Mouse (Mus musculus): ENCODE measurements around the gene Gpr157.
A peak's percentile ranks its signal among the peaks of the same experiment; 100 is the strongest.

The Gpr157 gene

DNA sequence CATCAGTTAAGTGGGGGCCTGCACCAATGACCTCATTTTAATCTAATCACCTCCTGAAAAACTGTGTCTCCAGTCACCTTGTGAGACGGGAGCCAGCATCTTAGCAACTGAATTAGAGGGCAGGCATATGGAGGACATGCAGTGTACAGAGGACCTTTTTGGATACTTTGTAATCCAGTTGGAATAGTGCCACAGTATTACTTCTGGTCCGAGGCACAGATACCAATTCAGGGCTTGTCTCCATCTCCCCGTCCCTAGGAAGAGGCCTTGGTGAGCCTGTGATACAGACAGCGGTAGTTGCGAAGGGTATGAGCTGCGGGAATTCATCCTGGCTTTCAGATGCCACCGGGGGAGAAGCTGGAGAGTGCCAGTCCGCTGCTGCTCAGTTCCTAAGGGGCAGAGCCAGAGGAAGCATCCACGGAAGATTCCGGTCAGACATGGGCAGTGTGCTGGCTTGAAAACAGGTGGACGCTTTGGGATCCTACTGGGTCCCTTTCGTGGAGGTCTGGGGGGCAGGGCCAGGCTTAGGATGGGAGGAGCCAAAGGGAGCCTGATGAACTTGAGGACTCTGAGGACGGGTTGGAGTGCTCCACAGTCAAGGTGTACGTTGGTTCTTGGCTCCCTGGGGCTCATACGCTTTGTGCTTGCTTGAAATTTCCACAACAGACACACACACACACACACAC is 14.6 kb upstream of the Gpr157 start:
- no peak for DNase-seq (ENCODE audit: low read depth, low spot score)

DNA sequence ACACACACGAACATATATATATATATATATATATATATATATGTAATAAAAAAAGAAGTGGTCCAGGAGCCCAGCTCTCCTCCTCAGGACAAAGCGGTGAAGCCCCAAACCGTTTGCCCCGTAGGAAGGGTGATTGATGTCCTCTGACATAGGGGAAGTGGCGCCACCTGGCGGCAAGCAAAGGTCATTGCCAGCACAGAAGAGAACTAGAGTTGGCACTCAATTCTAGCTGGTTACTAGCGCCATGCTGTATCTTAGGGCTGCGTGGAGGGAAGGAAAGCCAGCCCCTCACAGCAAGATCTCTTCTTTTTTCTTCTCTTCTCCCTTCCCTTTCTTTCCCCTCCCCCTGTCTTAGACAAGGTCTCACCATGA is 14.1 kb upstream of the Gpr157 start:
- DNase-seq (ENCODE audit: low read depth, low spot score), result peak; percentile 55

- no peak for DNase-seq (ENCODE audit: low read depth, low spot score)
Observed at GRCm38 (mm10) chr4:150075350-150075749, 11.8 kb upstream of the Gpr157 start.

- DNase-seq (ENCODE audit: low read depth, low spot score), result no peak
Observed at GRCm38 (mm10) chr4:150076147-150076546, 11.0 kb upstream of the Gpr157 start.

DNA sequence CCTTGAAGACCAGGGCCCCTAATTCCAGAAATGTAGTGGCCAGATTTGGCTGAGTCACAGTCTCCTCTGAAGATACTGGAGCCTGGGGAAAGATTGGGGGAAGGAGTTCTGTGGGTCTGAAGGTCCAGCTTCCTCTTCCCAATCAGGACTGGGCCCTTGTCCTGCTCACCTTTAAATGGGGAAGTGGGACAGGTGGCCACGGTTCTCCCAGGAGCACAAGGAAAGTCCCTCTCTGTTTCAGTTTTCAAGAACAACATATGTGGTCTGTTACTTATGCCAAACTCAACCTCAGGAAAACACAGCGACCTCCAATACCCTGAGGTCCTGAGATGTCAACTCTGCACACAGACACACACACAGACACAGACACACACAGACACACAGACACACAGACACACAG is 8.5 kb upstream of the Gpr157 start:
- no peak for DNase-seq (ENCODE audit: low read depth, low spot score)

DNA sequence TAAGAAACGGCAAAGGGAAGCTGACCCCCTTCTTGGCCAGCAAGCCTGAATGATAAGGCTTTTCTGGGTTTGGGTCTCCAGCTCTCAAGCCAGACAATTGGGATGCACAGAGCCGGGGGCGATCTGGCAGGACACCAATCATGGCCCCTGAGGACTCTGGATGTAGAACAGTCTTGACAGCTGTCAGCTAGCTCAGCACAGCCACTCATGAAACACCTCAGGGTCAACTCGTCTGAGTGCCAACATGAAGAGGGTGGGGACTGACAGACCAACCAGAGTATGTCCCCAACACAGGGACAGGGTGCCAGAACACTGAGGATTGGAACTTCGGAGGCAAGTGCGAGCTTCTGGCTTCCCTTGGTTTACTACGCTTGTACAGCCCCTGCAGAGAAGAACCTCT is 7.9 kb upstream of the Gpr157 start:
- no peak for DNase-seq (ENCODE audit: low read depth, low spot score)

DNA sequence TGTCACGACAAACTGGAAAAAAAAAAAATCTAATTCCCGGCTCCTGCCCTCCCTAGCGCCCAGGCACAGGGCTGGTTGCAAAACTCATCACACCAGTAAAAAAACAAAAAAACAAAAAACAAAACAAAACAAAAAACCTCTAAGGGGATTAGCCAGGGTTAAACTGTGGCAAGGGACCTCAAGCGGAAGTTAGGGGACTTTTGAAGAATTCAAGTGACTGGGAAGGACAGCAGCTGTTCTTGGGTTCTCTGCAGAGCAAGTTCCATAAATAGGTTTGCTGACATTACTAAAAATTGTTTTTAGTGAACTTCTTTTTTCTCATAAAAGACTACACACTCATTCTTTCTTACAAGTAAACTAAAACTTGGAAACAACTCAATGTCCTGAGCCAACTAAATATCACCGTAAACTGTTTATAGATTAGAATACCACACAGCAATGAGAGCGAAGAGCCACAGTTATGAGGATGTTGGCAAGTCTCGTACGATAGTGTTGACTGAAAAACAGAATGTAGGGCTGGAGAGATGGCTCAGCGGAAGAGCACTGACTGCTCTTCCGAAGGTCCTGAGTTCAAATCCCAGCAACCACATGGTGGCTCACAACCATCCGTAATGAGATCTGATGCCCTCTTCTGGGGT is 6.7 kb upstream of the Gpr157 start:
- DNase-seq (ENCODE audit: low read depth, low spot score), result no peak

GRCm38 (mm10) chr4:150085366-150085765 is 1.8 kb upstream of the Gpr157 start:
- DNase-seq (ENCODE audit: low read depth, low spot score), result no peak

DNA sequence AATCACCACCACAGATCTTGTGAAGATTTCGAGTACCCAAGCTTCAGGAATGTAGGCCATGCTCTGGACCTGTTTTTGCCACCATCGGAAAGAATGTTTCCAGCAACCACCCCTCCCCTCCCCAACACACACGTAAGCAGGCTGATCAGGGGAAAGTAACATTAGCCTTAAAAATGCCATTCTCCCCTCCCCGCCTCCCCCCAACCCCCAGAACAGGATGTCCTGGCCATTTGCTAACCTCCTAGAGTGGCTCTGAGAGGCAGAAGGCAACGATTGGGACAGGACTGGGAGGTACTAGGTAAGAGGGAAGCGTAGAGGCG is 364 bp upstream of the Gpr157 start:
- DNase-seq (ENCODE audit: low read depth, low spot score), result no peak

DNA sequence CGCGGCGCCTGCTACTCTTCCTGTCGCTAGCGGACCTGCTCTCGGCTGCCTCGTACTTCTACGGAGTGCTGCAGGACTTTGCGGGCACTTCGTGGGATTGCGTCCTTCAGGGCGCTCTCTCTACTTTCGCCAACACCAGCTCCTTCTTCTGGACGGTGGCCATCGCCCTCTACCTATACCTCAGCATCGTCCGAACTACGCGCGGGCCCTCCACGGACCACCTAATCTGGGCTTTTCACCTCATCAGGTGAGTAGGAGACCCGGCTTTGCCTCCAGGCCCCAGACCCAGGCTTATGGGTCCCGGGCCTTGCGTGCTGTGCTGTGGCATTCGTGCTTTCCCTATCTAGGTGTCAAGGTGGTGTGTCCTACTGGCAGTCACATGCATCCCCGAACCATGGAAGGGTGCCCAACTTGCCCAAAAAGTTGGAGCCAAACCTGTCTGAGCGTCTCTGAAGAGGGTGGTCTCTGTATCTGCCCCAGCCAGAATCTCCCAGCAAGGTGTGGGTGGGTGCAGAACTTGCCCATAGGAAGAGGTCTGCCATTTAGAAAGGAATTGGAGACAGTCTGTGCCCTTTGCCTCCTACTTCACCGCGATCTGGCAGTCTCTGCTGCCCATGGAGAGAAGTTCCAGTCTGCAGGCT is 845 bp downstream of the Gpr157 start:
- DNase-seq (ENCODE audit: low read depth, low spot score), result no peak

GRCm38 (mm10) chr4:150089121-150089520 is 2.0 kb downstream of the Gpr157 start:
- DNase-seq (ENCODE audit: low read depth, low spot score), result no peak

- DNase-seq (ENCODE audit: low read depth, low spot score), result no peak
Observed at GRCm38 (mm10) chr4:150091887-150092582, 4.9 kb downstream of the Gpr157 start.

DNA sequence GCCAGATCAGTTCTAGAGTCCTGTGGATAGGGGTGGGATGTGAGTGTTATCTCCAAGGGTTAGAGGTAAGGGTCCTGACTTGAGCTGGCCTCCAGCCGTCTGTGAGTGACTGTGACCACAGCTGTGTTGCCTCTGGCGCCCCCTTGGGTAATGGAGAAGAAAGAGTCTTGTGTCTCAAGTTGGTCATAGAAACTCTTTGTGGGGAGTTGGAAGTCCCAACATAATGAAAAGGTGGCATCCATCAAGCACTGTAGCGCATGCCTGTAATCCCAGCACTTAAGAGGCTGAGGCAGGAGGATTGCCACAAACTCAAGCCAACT is 5.4 kb downstream of the Gpr157 start:
- DNase-seq (ENCODE audit: low read depth, low spot score), result no peak

DNA sequence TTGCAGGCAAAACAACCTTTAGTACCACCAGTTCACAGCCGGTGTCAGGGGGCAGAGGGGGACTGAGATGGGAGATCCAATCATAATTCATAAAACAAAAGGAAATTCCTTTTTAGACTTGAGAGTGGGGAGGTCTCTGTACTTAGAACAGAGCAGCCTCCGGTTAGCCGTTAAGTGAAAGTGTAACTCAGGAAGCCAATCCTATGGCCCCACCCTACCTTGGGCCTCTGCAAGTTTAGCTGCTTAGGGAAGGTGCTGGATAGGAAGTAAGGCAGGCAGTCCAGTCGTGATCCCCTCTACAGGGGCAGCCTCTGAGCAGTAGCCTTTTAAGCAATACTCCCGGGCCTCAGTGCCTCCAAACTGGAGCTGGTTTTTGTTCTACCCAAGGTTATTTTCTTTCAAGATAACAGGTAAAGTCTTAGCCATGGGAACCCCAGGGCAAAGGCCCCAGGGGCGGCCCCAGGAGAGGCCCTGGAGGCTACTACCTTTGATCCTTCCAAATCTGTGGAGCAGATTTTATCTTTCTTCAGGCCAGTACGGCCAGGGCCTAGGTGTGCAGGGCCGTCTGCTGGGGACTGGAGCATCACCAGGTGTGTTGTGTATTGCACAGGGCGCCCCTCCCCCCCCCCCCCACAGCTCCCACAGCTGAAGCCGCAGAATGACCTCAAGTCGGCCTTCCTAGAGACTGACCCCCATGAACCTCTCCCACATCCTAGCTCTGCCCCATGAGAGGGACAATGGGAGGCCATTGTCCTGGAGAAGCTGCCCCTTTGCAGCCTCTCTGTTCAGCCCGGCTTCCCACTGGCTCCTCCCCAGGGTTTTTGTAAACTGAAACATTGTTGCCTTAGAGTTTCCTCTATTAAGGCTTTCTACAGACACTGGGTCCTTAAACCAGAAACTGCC is 6.6 kb downstream of the Gpr157 start:
- DNase-seq (ENCODE audit: low read depth, low spot score), result no peak

GRCm38 (mm10) chr4:150094463-150094789 is 7.3 kb downstream of the Gpr157 start:
- no peak for DNase-seq (ENCODE audit: low read depth, low spot score)

- no peak for DNase-seq (ENCODE audit: low read depth, low spot score)
Observed at GRCm38 (mm10) chr4:150096309-150096708, 9.1 kb downstream of the Gpr157 start.

DNA sequence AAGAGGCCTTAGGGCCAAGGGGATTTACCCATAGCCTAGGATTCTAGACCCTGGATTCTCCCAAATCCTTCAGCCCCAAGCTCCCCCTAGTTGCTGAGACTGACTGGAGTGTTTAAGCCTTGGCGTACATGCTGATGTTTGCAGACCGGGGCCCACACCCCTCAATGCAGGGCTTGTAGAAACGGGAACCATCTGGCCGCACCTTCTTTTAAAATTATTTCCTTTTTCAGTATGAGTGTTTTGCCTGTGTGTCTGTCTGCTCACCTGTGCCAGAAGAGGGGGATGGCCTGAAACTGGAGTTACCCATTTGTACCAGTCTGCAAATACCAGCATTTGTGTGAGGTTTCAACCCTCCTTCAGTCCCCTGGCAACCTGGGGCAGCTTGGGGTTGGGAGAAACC is 10.7 kb downstream of the Gpr157 start:
- DNase-seq (ENCODE audit: low read depth, low spot score), result no peak

GRCm38 (mm10) chr4:150098880-150099279 is 11.7 kb downstream of the Gpr157 start:
- peak; percentile 79 for DNase-seq (ENCODE audit: low read depth, low spot score)

GRCm38 (mm10) chr4:150102822-150103221 is 15.7 kb downstream of the Gpr157 start:
- no peak for DNase-seq (ENCODE audit: low read depth, low spot score)

DNA sequence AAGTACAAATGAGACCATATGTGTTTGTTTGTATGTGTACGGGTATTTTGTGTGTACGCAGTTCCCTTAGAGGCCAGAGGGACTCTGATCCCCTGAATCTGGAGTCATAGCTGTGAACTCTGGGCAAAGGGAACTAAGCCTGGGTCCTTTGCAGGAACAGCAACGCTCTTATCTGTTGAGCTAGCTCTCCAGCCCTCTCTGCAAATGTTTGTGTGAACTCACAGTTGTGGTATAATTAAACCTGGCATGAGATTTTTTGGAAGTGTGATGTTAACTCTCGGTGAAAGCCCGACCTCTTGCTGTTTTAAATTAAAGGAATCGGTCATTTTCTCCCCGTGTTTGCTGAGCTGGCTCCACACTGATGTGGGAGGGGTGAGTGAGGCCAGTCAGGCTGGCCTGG is 18.5 kb downstream of the Gpr157 start:
- DNase-seq (ENCODE audit: low read depth, low spot score), result no peak

DNA sequence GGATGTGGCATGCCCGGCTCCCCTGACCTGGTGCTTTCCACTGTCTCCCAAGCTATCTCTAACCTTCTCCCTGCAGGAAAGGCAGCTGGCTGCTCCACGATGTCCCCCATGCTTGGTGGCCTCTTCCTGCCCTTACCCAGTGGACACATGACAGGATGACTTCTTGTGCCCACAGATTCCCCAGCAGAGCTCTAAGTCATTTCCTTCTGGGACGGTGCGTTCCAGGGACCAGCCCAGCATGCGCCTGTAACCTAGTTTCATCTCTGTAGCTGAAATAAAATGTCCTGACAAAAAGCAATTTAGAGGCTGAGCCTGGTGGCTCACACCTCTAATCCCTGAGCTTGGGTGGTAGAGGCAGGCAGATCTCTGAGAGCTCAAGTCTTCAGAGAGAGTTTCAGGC is 19.5 kb downstream of the Gpr157 start:
- DNase-seq (ENCODE audit: low read depth, low spot score), result no peak

GRCm38 (mm10) chr4:150109636-150110035 is 22.5 kb downstream of the Gpr157 start:
- no peak for DNase-seq (ENCODE audit: low read depth, low spot score)
